Mouse (Mus musculus) left cerebral cortex, adult 11 months (tissue): ENCODE measurements around the gene Kxd1.

Experiments used
- DNase-seq: peaks from one replicate; pipeline ENCODE4 v3.0.0; 2022; ENCODE audit warnings: low spot score

Kxd1 gene

GRCm38 (mm10) chr8:70467907-70468306 is 59.8 kb downstream of the Kxd1 start:
- no peak for DNase-seq

- no peak for DNase-seq
Measured at GRCm38 (mm10) chr8:70467229-70467725, 60.5 kb downstream of the Kxd1 start.

GRCm38 (mm10) chr8:70466771-70467170 is 61.0 kb downstream of the Kxd1 start:
- DNase-seq = no peak

- DNase-seq = no peak
Measured at GRCm38 (mm10) chr8:70466305-70466704, 61.5 kb downstream of the Kxd1 start.

GRCm38 (mm10) chr8:70465701-70466100 is 62.1 kb downstream of the Kxd1 start:
- DNase-seq = no peak

GRCm38 (mm10) chr8:70464162-70464561 is 63.6 kb downstream of the Kxd1 start:
- DNase-seq = no peak

GRCm38 (mm10) chr8:70463306-70463705 is 64.5 kb downstream of the Kxd1 start:
- peak; percentile 60 for DNase-seq

- DNase-seq = no peak
Measured at GRCm38 (mm10) chr8:70462516-70462813, 65.3 kb downstream of the Kxd1 start.

- no peak for DNase-seq
Measured at GRCm38 (mm10) chr8:70461765-70462515, 65.8 kb downstream of the Kxd1 start.

- no peak for DNase-seq
Measured at GRCm38 (mm10) chr8:70460606-70461005, 67.2 kb downstream of the Kxd1 start.

GRCm38 (mm10) chr8:70460199-70460598 is 67.6 kb downstream of the Kxd1 start:
- DNase-seq = no peak

GRCm38 (mm10) chr8:70459636-70460035 is 68.1 kb downstream of the Kxd1 start:
- no peak for DNase-seq

- DNase-seq = no peak
Measured at GRCm38 (mm10) chr8:70458462-70458861, 69.3 kb downstream of the Kxd1 start.
